Mouse (Mus musculus): Measurements from ENCODE around the gene Rtn2. TPM values are rescaled to one million over a fixed set of nuclear protein-coding genes. Genes with fewer than 3 reads are reported as not detected.
A peak's percentile ranks its signal among the peaks of the same experiment; 100 is the strongest.

The Rtn2 gene
- total RNA-seq, 2 experiments from 2014 or later, result 110 to 122 TPM

DNA sequence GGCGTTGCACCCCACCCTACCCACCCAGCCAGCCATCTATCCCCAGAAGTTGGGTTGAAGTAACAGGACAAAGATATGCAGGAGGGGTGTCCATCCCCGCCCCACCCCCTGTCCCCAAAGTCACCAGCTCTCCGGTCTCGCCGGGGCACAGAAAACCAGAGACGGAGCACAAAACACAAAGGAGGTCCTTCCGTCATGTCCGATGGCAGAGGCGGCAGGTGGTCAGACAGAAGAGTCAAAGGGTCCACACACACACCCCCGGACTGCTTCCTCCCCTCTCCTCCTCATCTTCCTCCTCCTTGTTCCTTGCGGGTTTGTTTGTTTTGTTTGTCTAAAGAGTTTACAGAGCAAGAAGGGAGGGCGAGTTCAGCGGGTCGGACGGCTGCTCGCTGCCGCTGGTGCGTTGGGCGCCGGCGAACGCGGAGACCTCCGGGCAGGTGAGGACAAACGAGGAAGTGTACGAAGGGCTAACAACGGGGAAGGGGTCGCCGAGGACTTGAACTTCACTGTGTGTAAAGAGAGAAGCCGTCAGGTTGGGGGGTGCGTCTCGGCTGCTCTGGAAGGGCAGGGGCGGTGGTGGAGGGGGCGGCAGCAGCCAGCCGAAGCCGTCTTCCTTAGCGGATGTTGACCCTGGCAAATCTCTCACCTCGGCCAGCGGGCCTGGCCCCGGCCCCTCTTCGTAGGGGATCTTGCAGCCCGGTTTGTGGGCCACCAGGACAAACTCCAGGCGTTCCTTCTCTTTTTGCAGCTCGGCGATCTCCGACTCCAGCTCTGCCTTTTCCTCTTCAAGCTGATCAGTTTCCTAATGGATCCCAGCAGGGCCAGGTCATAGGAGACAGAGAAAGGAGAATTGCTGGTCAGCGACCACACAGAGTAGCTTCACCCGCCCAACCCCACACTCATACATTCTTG lies 22.3 kb downstream of the Rtn2 start:
- DNase-seq (ENCODE audit: extremely low spot score in 1 of 2, low spot score in 2 of 2), result no peak
- Histone ChIP-seq H3K4me3 (peak overlapping the region; percentile 5; the same call in 1 of the 2 replicates), H3K27ac (no peak overlapping the region)
- no peak for TF ChIP-seq CTCF (IDR thresholded peaks at IDR 0.05)
- intact Hi-C loops (cut with DNase I), result loop anchor here (5.0 kb wide), 1 partner anchor 127 kb away; the partner anchor contains the start of gene Eml2

DNA sequence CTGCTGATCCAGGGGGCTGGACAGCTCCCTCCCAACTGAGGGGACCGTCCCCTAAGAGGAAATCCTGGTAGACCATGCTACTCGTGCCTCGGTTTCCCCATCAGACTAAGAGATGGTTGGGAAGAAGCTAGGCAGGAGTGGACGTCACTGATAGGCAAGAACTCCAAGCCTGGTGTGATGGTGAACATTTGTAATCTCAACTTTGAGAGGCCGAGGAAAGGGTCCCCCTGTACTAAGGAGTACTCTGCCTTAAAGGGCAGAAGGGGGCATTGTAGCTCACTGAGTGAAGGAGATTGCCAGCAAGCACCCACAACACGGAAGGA lies 22.9 kb downstream of the Rtn2 start:
- DNase-seq (ENCODE audit: extremely low spot score in 1 of 2, low spot score in 2 of 2), result no peak
- Histone ChIP-seq H3K27ac (no peak overlapping the region), H3K4me3 (no peak overlapping the region)
- no peak for TF ChIP-seq CTCF (IDR thresholded peaks at IDR 0.05)
- intact Hi-C loops (cut with DNase I), result no loop called here

DNA sequence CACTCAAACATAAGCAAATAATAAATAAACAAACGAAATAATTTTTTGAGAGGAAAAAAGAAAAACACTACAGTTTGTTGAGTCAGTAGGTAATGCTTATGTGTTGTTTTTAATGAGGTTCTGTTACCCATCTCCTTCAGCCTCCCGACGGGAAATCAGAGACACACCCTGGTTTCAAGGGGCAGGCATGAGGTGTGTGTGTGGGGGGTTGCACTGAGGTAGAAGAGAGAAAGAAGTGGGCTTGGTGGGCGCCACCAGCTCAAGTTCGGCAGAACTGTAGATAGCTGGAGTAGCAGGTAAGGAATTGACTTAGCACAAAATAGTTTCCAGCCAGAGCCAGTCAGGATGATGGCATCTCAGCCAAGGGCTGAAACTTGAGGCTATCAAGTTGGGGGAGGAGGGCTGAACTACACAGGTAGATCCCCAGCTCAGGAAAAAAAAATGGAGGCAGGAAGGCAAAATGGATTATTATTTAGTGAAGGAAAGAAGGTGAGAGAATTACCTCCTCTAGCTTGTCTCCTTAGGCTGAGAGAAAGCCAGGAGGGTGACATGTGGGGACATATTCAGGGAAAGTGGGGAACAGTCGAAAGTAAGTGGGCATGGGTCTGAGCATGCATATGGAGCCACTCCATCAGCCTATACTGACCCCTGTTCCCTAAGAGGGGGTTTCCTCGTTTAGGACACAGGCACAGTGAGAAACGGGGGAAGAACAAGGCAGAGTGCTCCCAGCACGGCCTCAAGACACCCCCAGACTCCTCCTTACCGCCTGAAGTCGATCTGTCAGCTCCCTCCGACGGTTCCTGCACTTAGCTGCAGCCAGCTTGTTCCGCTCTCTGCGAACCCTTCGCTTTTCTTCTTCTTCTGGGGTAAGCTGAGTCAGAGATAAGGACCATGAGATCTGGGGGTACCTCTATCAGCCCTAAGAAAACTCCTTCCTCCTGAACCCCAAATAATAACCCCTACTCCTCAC lies 23.7 kb downstream of the Rtn2 start:
- no peak for DNase-seq (ENCODE audit: extremely low spot score in 1 of 2, low spot score in 2 of 2)
- Histone ChIP-seq H3K4me3 (no peak overlapping the region), H3K27ac (no peak overlapping the region)
- intact Hi-C loops (cut with DNase I), result no loop called here
- TF ChIP-seq CTCF (IDR thresholded peaks at IDR 0.05), result no peak

DNA sequence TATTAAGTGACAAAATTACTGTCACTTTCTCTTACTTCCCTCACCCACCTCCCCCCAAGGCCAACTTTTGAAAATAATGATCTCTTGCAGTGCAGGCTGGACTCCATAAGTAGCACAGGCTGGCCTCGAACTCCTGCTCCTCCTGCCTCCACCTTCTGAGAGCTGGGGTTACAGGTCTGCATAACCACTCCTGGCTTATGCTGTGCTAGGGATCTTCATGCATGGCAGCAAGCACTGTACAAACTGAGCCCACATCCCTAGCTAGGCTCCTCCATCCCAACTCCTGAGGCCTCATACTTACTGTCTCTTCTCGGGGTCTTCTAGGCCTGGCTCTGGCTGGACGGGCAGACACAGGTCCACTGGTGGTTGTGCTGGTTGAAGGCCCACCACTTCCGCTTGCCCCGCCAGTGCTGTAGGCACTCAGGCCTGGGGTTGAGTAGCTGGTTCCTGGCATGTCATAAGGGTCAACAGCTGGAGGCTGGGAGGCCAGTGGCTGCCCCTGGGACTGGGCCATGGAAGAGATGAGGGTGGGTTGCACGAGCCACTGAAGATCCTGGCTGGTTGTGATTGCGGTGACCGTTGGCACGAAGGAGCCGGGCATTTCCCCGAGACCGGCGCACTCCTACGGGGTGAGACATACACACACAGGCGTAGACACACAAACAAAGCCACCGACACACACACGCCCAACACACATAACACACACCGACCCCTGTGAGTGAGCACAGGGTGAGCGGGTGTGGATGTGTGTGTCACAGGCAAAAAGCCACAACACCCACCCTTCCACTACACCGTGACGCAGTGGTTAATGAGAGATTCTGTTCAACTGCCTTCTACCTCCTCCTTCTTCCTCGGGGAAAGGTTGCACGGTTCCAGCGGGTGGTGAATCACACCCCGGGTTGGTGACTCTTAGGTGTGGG lies 24.7 kb downstream of the Rtn2 start:
- intact Hi-C loops (cut with DNase I), result no loop called here
- DNase-seq (ENCODE audit: extremely low spot score in 1 of 2, low spot score in 2 of 2), result no peak
- peak overlapping the region; percentile 87 for H3K4me3 ChIP-seq
- no peak for TF ChIP-seq CTCF (IDR thresholded peaks at IDR 0.05)
- no peak overlapping the region; the same call in 1 of the 2 replicates for H3K27ac ChIP-seq

DNA sequence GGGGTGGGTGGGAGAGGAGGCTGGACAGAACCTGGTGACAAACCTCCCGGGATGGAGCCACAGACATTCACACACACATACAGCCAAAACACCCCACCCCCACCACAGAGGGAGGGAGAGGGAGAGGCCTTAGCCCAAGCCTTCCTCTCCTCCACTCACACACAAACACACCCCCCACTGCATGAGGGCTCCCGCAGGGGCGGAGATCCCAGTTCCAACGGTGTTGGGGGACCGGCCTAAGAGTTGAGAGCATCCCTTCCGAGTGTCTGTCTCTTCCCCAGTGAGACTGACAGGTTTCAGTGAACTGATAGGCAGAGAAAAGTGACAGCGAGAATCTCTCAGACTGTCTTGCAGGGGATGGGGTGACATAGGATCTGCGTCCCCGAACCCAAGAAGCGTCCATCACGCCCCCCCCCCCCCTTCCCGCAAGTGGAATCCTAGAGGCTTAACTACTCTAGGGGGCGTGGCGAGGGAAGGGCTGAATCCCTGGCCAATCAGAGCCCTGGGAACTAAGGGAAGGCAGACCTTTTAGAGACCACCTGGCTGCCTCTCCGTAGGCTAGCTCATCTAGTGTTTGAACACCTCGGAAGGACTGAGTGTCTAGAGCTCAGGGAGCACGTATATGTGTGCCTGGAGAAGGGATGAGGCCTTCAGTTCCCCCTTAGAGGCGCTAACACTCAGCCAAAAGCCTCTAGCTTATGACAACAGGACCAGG lies 25.5 kb downstream of the Rtn2 start:
- H3K4me3 ChIP-seq, result peak overlapping the region; percentile 87
- intact Hi-C loops (cut with DNase I), result no loop called here
- no peak for TF ChIP-seq CTCF (IDR thresholded peaks at IDR 0.05)
- DNase-seq (ENCODE audit: extremely low spot score in 1 of 2, low spot score in 2 of 2), result peak; percentile 69 to 70
- H3K27ac ChIP-seq, result peak overlapping the region; percentile 97

DNA sequence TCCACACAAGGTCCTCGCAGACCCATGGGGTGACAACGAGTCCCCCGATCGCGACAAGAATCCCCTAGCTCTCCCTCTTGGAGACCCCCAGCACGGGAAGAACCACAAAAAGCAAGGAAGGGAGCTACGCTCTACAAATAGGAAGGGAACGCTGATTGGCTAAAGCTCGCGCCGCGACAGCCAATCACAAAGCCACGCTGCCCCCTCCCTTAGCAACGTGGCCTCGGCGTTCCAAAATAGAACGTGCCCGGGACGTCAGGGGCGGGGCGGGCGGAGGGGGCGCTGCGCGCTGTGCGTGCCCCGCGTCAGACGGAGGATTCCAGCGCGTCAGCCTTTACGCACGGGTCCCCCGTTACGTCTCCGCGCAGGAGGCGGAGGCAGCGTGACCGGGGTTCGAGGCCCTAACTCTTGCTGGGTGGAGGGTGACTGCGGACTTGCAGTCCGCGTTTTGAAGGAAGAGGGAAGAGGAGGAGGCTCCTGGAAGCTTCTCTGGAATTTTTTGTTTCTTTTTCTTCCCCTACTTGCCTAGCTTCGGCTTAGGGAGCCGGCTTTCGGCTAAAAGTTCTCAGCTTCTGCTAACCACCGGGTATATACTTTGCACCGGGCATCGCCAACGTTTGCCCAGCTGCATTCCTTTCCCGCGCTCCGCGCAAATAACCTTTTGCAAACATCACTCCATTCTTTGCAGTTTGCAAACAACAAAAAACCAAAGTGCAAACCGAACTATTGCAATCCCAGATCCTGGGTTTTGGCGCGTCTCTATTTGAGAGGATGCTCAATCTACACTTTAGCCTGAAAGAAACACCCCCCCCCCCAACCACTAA lies 26.2 kb downstream of the Rtn2 start:
- Histone ChIP-seq H3K4me3 (peak overlapping the region; percentile 87), H3K27ac (peak overlapping the region; percentile 97)
- peak; percentile 97 to 98 for DNase-seq (ENCODE audit: extremely low spot score in 1 of 2, low spot score in 2 of 2)
- intact Hi-C loops (cut with DNase I), result no loop called here
- TF ChIP-seq CTCF (IDR thresholded peaks at IDR 0.05), result peak; percentile 10; the same call in 1 of the 2 replicates

DNA sequence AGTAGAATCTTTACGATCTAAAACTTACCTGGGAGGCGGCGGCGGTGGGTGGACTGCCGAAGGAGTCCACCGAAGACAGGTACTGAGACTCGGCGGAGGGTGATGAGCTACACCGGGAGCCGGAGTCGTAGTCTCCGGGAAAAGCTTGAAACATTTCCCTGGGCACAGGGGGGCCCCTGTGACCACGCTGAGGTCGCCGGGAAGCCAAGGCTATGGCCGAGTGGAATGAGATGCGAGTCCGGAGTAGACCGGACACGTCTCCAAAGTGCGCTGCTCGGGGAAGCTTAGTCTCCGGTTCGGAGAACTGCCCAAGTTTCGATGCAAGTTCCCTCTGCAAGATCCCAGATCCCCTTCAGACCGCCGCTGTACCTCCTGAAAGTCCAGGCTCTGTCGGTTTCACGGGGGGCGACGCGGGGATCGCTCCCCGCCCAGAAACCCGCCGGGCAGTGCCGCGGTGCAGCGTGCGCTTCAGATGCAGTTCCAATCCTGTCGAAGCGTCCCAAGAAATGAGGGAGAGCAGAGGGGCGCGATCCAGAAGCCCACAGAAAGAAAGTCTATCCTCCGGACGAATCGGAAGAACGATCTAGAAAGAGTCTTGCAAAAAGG lies 27.0 kb downstream of the Rtn2 start:
- Histone ChIP-seq H3K27ac (peak overlapping the region; percentile 85; the same call in 1 of the 2 replicates), H3K4me3 (peak overlapping the region; percentile 87)
- DNase-seq (ENCODE audit: extremely low spot score in 1 of 2, low spot score in 2 of 2), result no peak
- no peak for TF ChIP-seq CTCF (IDR thresholded peaks at IDR 0.05)
- intact Hi-C loops (cut with DNase I), result no loop called here

DNA sequence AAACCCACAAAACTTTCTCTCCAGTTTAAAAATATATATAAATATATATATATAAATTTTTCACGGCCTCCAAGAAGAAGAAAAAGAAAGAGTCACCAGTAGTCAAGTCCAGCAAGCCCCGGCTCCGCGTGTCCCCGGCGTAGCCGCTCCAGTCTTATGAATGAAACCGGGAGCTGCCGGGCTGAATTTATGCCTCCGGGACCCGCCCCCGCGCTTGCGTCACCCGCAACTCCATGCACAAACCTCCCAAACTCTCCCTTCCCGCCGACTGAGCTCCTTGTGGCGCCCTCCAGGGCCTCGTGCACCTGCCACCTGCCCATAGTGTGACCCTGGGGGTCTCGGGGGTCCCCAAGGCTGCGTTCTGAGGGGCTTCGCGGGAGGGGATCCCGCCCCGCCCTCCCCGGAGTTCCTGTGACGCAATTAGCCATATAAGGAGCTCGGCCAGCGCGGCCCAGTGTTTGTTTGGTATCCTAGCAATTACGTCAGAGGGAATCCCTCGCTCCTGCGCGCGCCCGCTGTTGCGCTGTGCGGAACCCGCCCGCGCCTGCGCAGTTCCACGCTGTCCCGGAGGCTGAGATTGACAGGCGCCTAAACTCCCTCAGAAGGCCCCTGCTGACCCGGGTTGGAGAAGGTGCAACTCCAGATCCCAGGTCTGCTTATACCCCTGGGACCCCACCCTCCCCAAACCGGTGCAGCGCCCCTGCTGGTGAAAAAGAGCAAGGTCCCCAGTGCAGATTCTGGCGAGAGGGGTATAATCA lies 27.6 kb downstream of the Rtn2 start, which contains the start of gene Fosb:
Gene Fosb (minus strand): TSS at position 168 of the 758 bp plus-strand sequence.
- DNase-seq (ENCODE audit: extremely low spot score in 1 of 2, low spot score in 2 of 2), result peak; percentile 92 to 94
- TF ChIP-seq CTCF (IDR thresholded peaks at IDR 0.05), result peak; percentile 57
- Histone ChIP-seq H3K27ac (peak within 1 kb of the TSS; percentile 85), H3K4me3 (peak within 1 kb of the TSS; percentile 87)
- intact Hi-C loops (cut with DNase I), result no loop called here

DNA sequence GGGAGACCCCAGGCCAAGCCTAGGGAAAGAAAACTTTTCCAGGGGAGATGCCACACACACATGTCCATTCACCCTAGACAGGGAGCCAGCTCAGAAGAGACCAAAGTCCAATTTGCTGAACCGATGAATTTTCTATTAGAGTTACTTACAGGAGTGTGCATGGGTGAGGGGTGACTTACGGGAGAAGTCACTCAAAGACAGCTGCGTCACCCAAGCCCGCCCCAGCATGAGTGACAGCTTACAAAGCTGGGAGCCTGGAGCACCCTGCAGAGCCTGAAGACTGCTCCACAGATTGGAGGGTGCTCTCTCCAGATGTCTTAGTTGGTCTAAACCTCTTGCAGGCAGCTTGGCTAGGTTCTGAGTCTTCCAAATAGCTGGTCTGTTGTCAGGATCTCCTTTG lies 29.6 kb downstream of the Rtn2 start:
- no peak for DNase-seq (ENCODE audit: extremely low spot score in 1 of 2, low spot score in 2 of 2)
- no peak for TF ChIP-seq CTCF (IDR thresholded peaks at IDR 0.05)
- H3K27ac ChIP-seq, result no peak overlapping the region
- intact Hi-C loops (cut with DNase I), result no loop called here
- H3K4me3 ChIP-seq, result no peak overlapping the region
